ENCODE assay signal across 14 mouse cellular contexts in genomic region chr9:67241683-67242082, GRCm38 (mm10).
"Had no signal": no experiment of that assay in that cellular context is flagged by ENCODE, and none has a peak within 500 bp of the region (broad histone marks: within the 10 kb centered on the region; RNA-seq: fewer than 3 reads in every experiment).

No protein-coding gene starts in this region.

- H3K4me3 ChIP-seq: neural tube, embryonic 13.5 days; neural tube, embryonic 15.5 days; stomach, embryonic 15.5 days had no signal

- H3K9me3 ChIP-seq: neural tube, embryonic 13.5 days; neural tube, embryonic 15.5 days; stomach, embryonic 15.5 days had no signal

- H3K9ac ChIP-seq: neural tube, embryonic 13.5 days; neural tube, embryonic 15.5 days; stomach, embryonic 15.5 days had no signal

- H3K36me3 ChIP-seq: stomach, embryonic 15.5 days had no signal

- H3K27me3 ChIP-seq: neural tube, embryonic 13.5 days; neural tube, embryonic 15.5 days; stomach, embryonic 15.5 days had no signal

- H3K4me1 ChIP-seq: neural tube, embryonic 13.5 days; neural tube, embryonic 15.5 days; stomach, embryonic 15.5 days had no signal

- H3K4me2 ChIP-seq: neural tube, embryonic 13.5 days; neural tube, embryonic 15.5 days; stomach, embryonic 15.5 days had no signal

- H3K27ac ChIP-seq: neural tube, embryonic 13.5 days; neural tube, embryonic 15.5 days; stomach, embryonic 15.5 days; stomach, postnatal 0 days had no signal

- DNase-seq: right cerebral cortex, adult 18-20 months; right cerebral cortex, postnatal 14 days; right cerebral cortex, postnatal 4 days; spleen, adult 18-20 months; thymus, adult 18-20 months; thymus, adult 2 months; thymus, postnatal 14 days; thymus, postnatal 25 days; thymus, postnatal 36 days; thymus, postnatal 4 days had no signal
